In the genomic region with DNA sequence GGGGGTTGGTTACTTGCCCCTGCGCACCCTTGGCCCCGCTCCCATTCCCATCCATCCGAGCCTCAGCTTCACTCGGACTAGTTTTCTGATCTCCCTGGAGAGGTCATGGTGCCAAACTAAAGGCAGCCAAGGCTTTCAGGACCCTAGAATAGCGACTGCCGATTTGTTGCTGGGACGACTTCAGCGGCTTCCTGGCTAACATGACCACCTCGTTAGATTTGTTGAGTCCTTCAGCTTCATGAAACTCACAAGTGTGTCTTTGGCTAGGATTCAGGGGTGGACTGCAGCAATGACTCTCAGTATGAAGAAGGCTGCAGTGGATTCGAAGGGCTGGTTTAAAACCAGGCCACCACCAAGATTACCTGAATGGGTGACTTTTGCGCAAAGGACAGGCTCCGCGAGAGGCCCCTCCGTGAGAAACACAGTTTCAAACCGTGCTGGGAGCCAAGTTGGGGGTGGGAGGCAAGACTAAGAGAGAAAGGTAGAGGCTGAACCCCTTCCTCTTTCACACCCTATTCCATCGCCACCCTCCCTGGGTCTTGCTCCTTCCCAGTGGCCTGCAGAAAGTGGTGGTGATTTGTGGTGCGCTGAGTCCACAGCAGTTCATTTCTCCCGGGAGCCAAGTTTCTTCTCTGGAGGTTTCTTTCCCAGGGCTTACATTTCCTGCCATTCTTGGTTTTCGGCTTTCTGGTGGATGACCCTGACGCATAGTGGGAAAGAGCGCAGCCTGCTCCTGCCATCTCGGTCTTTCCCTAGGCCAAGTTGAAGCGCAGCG, we compare ENCODE assay signal across 24 mouse cellular contexts. TPM values are rescaled to one million over a fixed set of nuclear protein-coding genes. Genes with fewer than 3 reads are reported as not detected.
DNase-seq lines count a peak whose midpoint lies in the region; ATAC-seq lines count a peak whose summit lies in the region.
"Had no signal": no experiment of that assay in that cellular context is flagged by ENCODE, and none has a peak within 500 bp of the region (broad histone marks: within the 10 kb centered on the region; RNA-seq: fewer than 3 reads in every experiment).

No protein-coding gene starts in this region.

- peaks cover 89% of the 10 kb centered on the region for H3K27me3 ChIP-seq in neural tube, embryonic 15.5 days (replicated peaks)
- peaks cover 96% of the 10 kb centered on the region for H3K27me3 ChIP-seq in hindbrain, embryonic 13.5 days
- H3K27me3 ChIP-seq in neural tube, embryonic 11.5 days (ENCODE audit: control insufficient read depth, insufficient read depth, low read length), result peaks cover 84% of the 10 kb centered on the region
- peaks cover 95% of the 10 kb centered on the region for H3K27me3 ChIP-seq in heart, embryonic 10.5 days (ENCODE audit: insufficient read depth, poor library complexity, severe bottlenecking)

- no peaks in the 10 kb centered on the region for H3K9me3 ChIP-seq in neural tube, embryonic 15.5 days (replicated peaks)
- no peaks in the 10 kb centered on the region for H3K9me3 ChIP-seq in hindbrain, embryonic 13.5 days
- H3K9me3 ChIP-seq in neural tube, embryonic 11.5 days (ENCODE audit: control insufficient read depth, low read length), result no peaks in the 10 kb centered on the region
- H3K9me3 ChIP-seq in heart, embryonic 10.5 days, result no peaks in the 10 kb centered on the region
- H3K9me3 ChIP-seq: limb, embryonic 13.5 days had no signal

- H3K4me2 ChIP-seq in neural tube, embryonic 15.5 days, result no peak overlapping the region
- peak overlapping the region; percentile 57 for H3K4me2 ChIP-seq in hindbrain, embryonic 13.5 days
- H3K4me2 ChIP-seq in neural tube, embryonic 11.5 days (ENCODE audit: low read depth), result peak overlapping the region; percentile 45
- H3K4me2 ChIP-seq: limb, embryonic 13.5 days had no signal

- H3K27ac ChIP-seq in neural tube, embryonic 15.5 days (replicated peaks), result no peak overlapping the region
- H3K27ac ChIP-seq in hindbrain, embryonic 13.5 days, result no peak overlapping the region
- no peak overlapping the region for H3K27ac ChIP-seq in neural tube, embryonic 11.5 days (ENCODE audit: low read depth, low read length)
- no peak overlapping the region for H3K27ac ChIP-seq in heart, embryonic 10.5 days
- H3K27ac ChIP-seq: limb, embryonic 13.5 days had no signal

- DNase-seq in embryo, embryonic 10.5 days (ENCODE audit: low spot score), result peak; percentile 22
- DNase-seq in embryo, embryonic 10 days (ENCODE audit: low spot score), result no peak
- DNase-seq in neural tube, embryonic 10.5 days (ENCODE audit: extremely low spot score, low spot score), result peak; percentile 33
- no peak for DNase-seq in neural tube, embryonic 11.5 days (ENCODE audit: low spot score)
- no peak for DNase-seq in lung, adult 18-20 months
- DNase-seq in heart, embryonic 10.5 days (ENCODE audit: low spot score), result no peak
- DNase-seq: adrenal gland, adult 8-10 months; cerebellum, adult 11-12 months; gastrocnemius, postnatal 25 days; kidney, adult 8-10 months; kidney, postnatal 25 days; lung, postnatal 36 days; spleen, adult 18-20 months; thymus, adult 18-20 months had no signal

- ATAC-seq in neural tube, embryonic 15.5 days (ENCODE audit: low FRiP score), result no peak
- no peak for ATAC-seq in hindbrain, embryonic 13.5 days (ENCODE audit: low FRiP score)
- ATAC-seq in neural tube, embryonic 11.5 days (ENCODE audit: insufficient read depth, low FRiP score, low TSS enrichment), result no peak
- ATAC-seq: CD4-positive, CD25-positive, alpha-beta regulatory T cell, adult 4 months; inflammation-experienced regulatory T-cells, adult 6 months had no signal

- peaks cover 30% of the 10 kb centered on the region for H3K4me1 ChIP-seq in neural tube, embryonic 15.5 days
- peaks cover 28% of the 10 kb centered on the region for H3K4me1 ChIP-seq in hindbrain, embryonic 13.5 days (replicated peaks)
- peaks cover 9% of the 10 kb centered on the region for H3K4me1 ChIP-seq in neural tube, embryonic 11.5 days (ENCODE audit: control insufficient read depth, insufficient read depth, low read length)
- H3K4me1 ChIP-seq in heart, embryonic 10.5 days, result peaks cover 11% of the 10 kb centered on the region

- no peak overlapping the region for H3K4me3 ChIP-seq in neural tube, embryonic 15.5 days (replicated peaks)
- H3K4me3 ChIP-seq in hindbrain, embryonic 13.5 days, result peak overlapping the region; percentile 17; the same call in 1 of the 2 replicates
- 0 out of 2 replicates have a peak overlapping the region, but pooled peaks have one; percentile 4 for H3K4me3 ChIP-seq in neural tube, embryonic 11.5 days (ENCODE audit: low read depth, low read length)
- no peak overlapping the region for H3K4me3 ChIP-seq in heart, embryonic 10.5 days
- H3K4me3 ChIP-seq: limb, embryonic 13.5 days had no signal

- H3K36me3 ChIP-seq in neural tube, embryonic 15.5 days, result no peaks in the 10 kb centered on the region
- no peaks in the 10 kb centered on the region for H3K36me3 ChIP-seq in hindbrain, embryonic 13.5 days
- H3K36me3 ChIP-seq in neural tube, embryonic 11.5 days (ENCODE audit: control insufficient read depth, insufficient read depth, low read length), result no peaks in the 10 kb centered on the region
- no peaks in the 10 kb centered on the region for H3K36me3 ChIP-seq in heart, embryonic 10.5 days
- H3K36me3 ChIP-seq: G1E; limb, embryonic 13.5 days had no signal

- no peak overlapping the region for H3K9ac ChIP-seq in neural tube, embryonic 15.5 days (replicated peaks)
- H3K9ac ChIP-seq in hindbrain, embryonic 13.5 days, result no peak overlapping the region
- H3K9ac ChIP-seq in neural tube, embryonic 11.5 days (ENCODE audit: low read length), result no peak overlapping the region
- H3K9ac ChIP-seq: limb, embryonic 13.5 days had no signal

- WGBS in neural tube, embryonic 15.5 days, result 7% methylated on average over 24 of the region's 24 CpGs
- 2% methylated on average over 24 of the region's 24 CpGs for WGBS in hindbrain, embryonic 13.5 days
- 2% methylated on average over 24 of the region's 24 CpGs for WGBS in neural tube, embryonic 11.5 days
- WGBS in heart, embryonic 10.5 days, result 1% methylated on average over 24 of the region's 24 CpGs

RNA-seq across cellular contexts. Expression of a gene that starts 3.5 kb away (rescaled TPM):
- 1.3 and 2.1 TPM in 2 replicates for polyA plus RNA-seq in neural tube, embryonic 15.5 days (2015; fragmentation: Nextera tagmentation; extraction: Ambion mirVana)
- polyA plus RNA-seq in hindbrain, embryonic 13.5 days (2015; fragmentation: Nextera tagmentation; extraction: Ambion mirVana), result 5.8 and 7.2 TPM in 2 replicates
- 11.3 and 12.8 TPM in 2 replicates for polyA plus RNA-seq in neural tube, embryonic 11.5 days (2014; fragmentation: Nextera tagmentation; extraction: Ambion mirVana)
- not detected in 2 replicates for polyA plus RNA-seq in heart, embryonic 10.5 days (2016; fragmentation: Nextera tagmentation; extraction: Ambion mirVana)
- polyA plus RNA-seq: CD4-positive, CD25-positive, alpha-beta regulatory T cell, adult 4 months; G1E; heart, postnatal 0 days; inflammation-experienced regulatory T-cells, adult 6 months; limb, embryonic 13.5 days; liver, embryonic 16.5 days; stomach, embryonic 14.5 days; urinary bladder, adult 2 months had no signal

Comparison
In these comparisons a context has a peak if more than half of its experiments do, and no peak if none do; other contexts are left out.
1. DNase-seq: peak in embryo, embryonic 10.5 days (single experiment) and neural tube, embryonic 10.5 days (single experiment); none in embryo, embryonic 10 days (single experiment), neural tube, embryonic 11.5 days (single experiment), lung, adult 18-20 months (0 of 2) and heart, embryonic 10.5 days (single experiment).
2. H3K4me3 ChIP-seq: peak in hindbrain, embryonic 13.5 days (single experiment) and neural tube, embryonic 11.5 days (single experiment); none in neural tube, embryonic 15.5 days (single experiment) and heart, embryonic 10.5 days (single experiment).